Mouse (Mus musculus) hindbrain, embryonic 16.5 days (tissue): ENCODE data around the gene Fam172a. TPM values are rescaled to one million over a fixed set of nuclear protein-coding genes. Genes with fewer than 3 reads are reported as not detected.

Experiments used
- ATAC-seq: fragments of 200-750 bp; cut with Nextera tagmentation; 2 replicates; pipeline ENCODE4 v1.8.0; 2017; ENCODE audit warnings: moderate TSS enrichment, moderate library complexity
- H3K27ac ChIP-seq: fragments of 300-500 bp; sonication (generic); 2 replicates; pipeline ENCODE4 v1.5.1; 2014; ENCODE audit warnings: low read depth, mild to moderate bottlenecking, control low read depth, low read length, moderate library complexity
- H3K27me3 ChIP-seq: fragments of 300-500 bp; sonication (generic); replicated peaks from 2 replicates; pipeline ENCODE4 v1.6.1; 2014; ENCODE audit warnings: low read length; ENCODE audit not compliant: control insufficient read depth, insufficient read depth
- H3K36me3 ChIP-seq: fragments of 300-500 bp; sonication (generic); 2 replicates; pipeline ENCODE4 v1.6.1; 2014; ENCODE audit warnings: mild to moderate bottlenecking, low read length, moderate library complexity, mixed read lengths; ENCODE audit not compliant: control insufficient read depth, insufficient read depth
- H3K4me1 ChIP-seq: fragments of 300-500 bp; sonication (generic); 2 replicates; pipeline ENCODE4 v1.6.1; 2014; ENCODE audit warnings: low read depth, low read length; ENCODE audit not compliant: control insufficient read depth, insufficient read depth
- H3K4me2 ChIP-seq: fragments of 300-500 bp; sonication (generic); 2 replicates; pipeline ENCODE4 v1.6.1; 2014; ENCODE audit warnings: mild to moderate bottlenecking, low read length, control low read depth, moderate library complexity
- H3K4me3 ChIP-seq: fragments of 300-500 bp; sonication (generic); 2 replicates; pipeline ENCODE4 v1.5.1; 2014; ENCODE audit warnings: mild to moderate bottlenecking, low read length, control low read depth, moderate library complexity
- H3K9ac ChIP-seq: fragments of 300-500 bp; sonication (generic); 2 replicates; pipeline ENCODE4 v1.6.1; 2014; ENCODE audit warnings: low read depth, mild to moderate bottlenecking, control low read depth, low read length, moderate library complexity
- H3K9me3 ChIP-seq: fragments of 300-500 bp; sonication (generic); 2 replicates; pipeline ENCODE4 v1.6.1; 2014; ENCODE audit warnings: mild to moderate bottlenecking, low read length, moderate library complexity; ENCODE audit not compliant: control insufficient read depth
- WGBS: fragments of 180-500 bp; shearing (Covaris S2); extraction: QIAGEN DNeasy Blood & Tissue Kit; methylation state at CpG from one replicate; pipeline ENCODE4 v1.1.7; 2014; 5-methylcytosine and 5-hydroxymethylcytosine counted together
- polyA plus RNA-seq: library from polyadenylated mRNA; unstranded; fragments of >200 nt; fragmentation: Nextera tagmentation; extraction: Ambion mirVana; gene quantifications from 2 replicates; pipeline ENCODE4 v1.2.1, GENCODE M21; 2015

Gene Fam172a
- polyA plus RNA-seq, 1 experiment from 2014 or later = 40.8 TPM

GRCm38 (mm10) chr13:78104851-78105250 lies 403.0 kb downstream of the Fam172a start:
- WGBS = 78% methylated on average over 3 of the region's 3 CpGs
- no peak for ATAC-seq
- no peak overlapping the region for H3K4me3 ChIP-seq
- H3K4me1 ChIP-seq = peaks cover 2% of the 10 kb centered on the region; the same call in 1 of the 2 replicates
- no peaks in the 10 kb centered on the region for H3K9me3 ChIP-seq
- H3K27ac ChIP-seq = no peak overlapping the region
- H3K9ac ChIP-seq = no peak overlapping the region
- no peak overlapping the region for H3K4me2 ChIP-seq
- H3K27me3 ChIP-seq = no peaks in the 10 kb centered on the region
- H3K36me3 ChIP-seq = no peaks in the 10 kb centered on the region

GRCm38 (mm10) chr13:78110648-78111047 lies 408.8 kb downstream of the Fam172a start:
- no peaks in the 10 kb centered on the region for H3K36me3 ChIP-seq
- 59% methylated on average over 4 of the region's 4 CpGs for WGBS
- ATAC-seq = no peak
- no peak overlapping the region for H3K4me2 ChIP-seq
- H3K9ac ChIP-seq = no peak overlapping the region
- no peaks in the 10 kb centered on the region for H3K27me3 ChIP-seq
- H3K9me3 ChIP-seq = no peaks in the 10 kb centered on the region
- H3K4me1 ChIP-seq = no peaks in the 10 kb centered on the region
- no peak overlapping the region for H3K27ac ChIP-seq
- H3K4me3 ChIP-seq = no peak overlapping the region

- Histone ChIP-seq H3K9me3 (no peaks in the 10 kb centered on the region), H3K27ac (no peak overlapping the region), H3K27me3 (no peaks in the 10 kb centered on the region), H3K36me3 (no peaks in the 10 kb centered on the region), H3K4me2 (no peak overlapping the region), H3K9ac (no peak overlapping the region), H3K4me1 (no peaks in the 10 kb centered on the region), H3K4me3 (no peak overlapping the region)
- 72% methylated on average over 4 of the region's 4 CpGs for WGBS
- ATAC-seq = no peak
These were observed 412.1 kb downstream of the Fam172a start for GRCm38 (mm10) chr13:78113978-78114377.

- H3K36me3 ChIP-seq = no peaks in the 10 kb centered on the region
- H3K9ac ChIP-seq = no peak overlapping the region
- no peak overlapping the region for H3K4me2 ChIP-seq
- no peak overlapping the region for H3K27ac ChIP-seq
- H3K27me3 ChIP-seq = no peaks in the 10 kb centered on the region
- no peaks in the 10 kb centered on the region for H3K4me1 ChIP-seq
- 53% methylated on average over 1 of the region's 1 CpGs for WGBS
- H3K9me3 ChIP-seq = no peaks in the 10 kb centered on the region
- ATAC-seq = no peak
- H3K4me3 ChIP-seq = no peak overlapping the region
These were observed 416.9 kb downstream of the Fam172a start for GRCm38 (mm10) chr13:78118715-78119114.

GRCm38 (mm10) chr13:78121991-78122390 lies 420.2 kb downstream of the Fam172a start:
- Histone ChIP-seq H3K4me3 (no peak overlapping the region), H3K4me1 (no peaks in the 10 kb centered on the region), H3K4me2 (no peak overlapping the region), H3K27ac (no peak overlapping the region), H3K36me3 (no peaks in the 10 kb centered on the region), H3K9ac (no peak overlapping the region), H3K9me3 (no peaks in the 10 kb centered on the region), H3K27me3 (no peaks in the 10 kb centered on the region)
- no peak for ATAC-seq
- 97% methylated on average over 7 of the region's 7 CpGs for WGBS

GRCm38 (mm10) chr13:78123911-78124426 lies 422.1 kb downstream of the Fam172a start:
- Histone ChIP-seq H3K4me2 (no peak overlapping the region), H3K4me3 (no peak overlapping the region), H3K4me1 (no peaks in the 10 kb centered on the region), H3K27me3 (no peaks in the 10 kb centered on the region), H3K27ac (no peak overlapping the region), H3K36me3 (no peaks in the 10 kb centered on the region), H3K9me3 (no peaks in the 10 kb centered on the region), H3K9ac (no peak overlapping the region)
- no peak for ATAC-seq
- 89% methylated on average over 4 of the region's 4 CpGs for WGBS

- no peak overlapping the region for H3K27ac ChIP-seq
- H3K9ac ChIP-seq = no peak overlapping the region
- H3K4me3 ChIP-seq = no peak overlapping the region
- ATAC-seq = no peak
- no peaks in the 10 kb centered on the region for H3K4me1 ChIP-seq
- 90% methylated on average over 5 of the region's 5 CpGs for WGBS
- no peaks in the 10 kb centered on the region for H3K27me3 ChIP-seq
- no peak overlapping the region for H3K4me2 ChIP-seq
- no peaks in the 10 kb centered on the region for H3K9me3 ChIP-seq
- no peaks in the 10 kb centered on the region for H3K36me3 ChIP-seq
These were observed 455.6 kb downstream of the Fam172a start for GRCm38 (mm10) chr13:78157465-78157864.

GRCm38 (mm10) chr13:78162149-78162548 lies 460.3 kb downstream of the Fam172a start:
- peak; percentile 77 for ATAC-seq
- 11% methylated on average over 2 of the region's 2 CpGs for WGBS
- H3K4me1 ChIP-seq = peaks cover 6% of the 10 kb centered on the region; the same call in 1 of the 2 replicates

GRCm38 (mm10) chr13:78163087-78163958 lies 461.5 kb downstream of the Fam172a start:
- Histone ChIP-seq H3K27ac (peak overlapping the region; percentile 91), H3K9me3 (no peaks in the 10 kb centered on the region), H3K27me3 (no peaks in the 10 kb centered on the region; the same call in none of the 2 replicates), H3K9ac (peak overlapping the region; percentile 84), H3K4me2 (peak overlapping the region; percentile 94), H3K36me3 (no peaks in the 10 kb centered on the region), H3K4me3 (peak overlapping the region; percentile 76), H3K4me1 (peaks cover 6% of the 10 kb centered on the region; the same call in 1 of the 2 replicates)
- under 1% methylated on average over 84 of the region's 86 CpGs for WGBS
- peak; percentile 92 for ATAC-seq

More at GRCm38 (mm10) chr13:78162149-78162548, 460.3 kb downstream of the Fam172a start:
- Histone ChIP-seq H3K4me2 (no peak overlapping the region), H3K27me3 (no peaks in the 10 kb centered on the region; the same call in 1 of the 2 replicates), H3K27ac (no peak overlapping the region), H3K9me3 (no peaks in the 10 kb centered on the region), H3K4me3 (no peak overlapping the region), H3K36me3 (no peaks in the 10 kb centered on the region), H3K9ac (no peak overlapping the region)
